ENCODE assay signal across 8 mouse cellular contexts in the genomic region with DNA sequence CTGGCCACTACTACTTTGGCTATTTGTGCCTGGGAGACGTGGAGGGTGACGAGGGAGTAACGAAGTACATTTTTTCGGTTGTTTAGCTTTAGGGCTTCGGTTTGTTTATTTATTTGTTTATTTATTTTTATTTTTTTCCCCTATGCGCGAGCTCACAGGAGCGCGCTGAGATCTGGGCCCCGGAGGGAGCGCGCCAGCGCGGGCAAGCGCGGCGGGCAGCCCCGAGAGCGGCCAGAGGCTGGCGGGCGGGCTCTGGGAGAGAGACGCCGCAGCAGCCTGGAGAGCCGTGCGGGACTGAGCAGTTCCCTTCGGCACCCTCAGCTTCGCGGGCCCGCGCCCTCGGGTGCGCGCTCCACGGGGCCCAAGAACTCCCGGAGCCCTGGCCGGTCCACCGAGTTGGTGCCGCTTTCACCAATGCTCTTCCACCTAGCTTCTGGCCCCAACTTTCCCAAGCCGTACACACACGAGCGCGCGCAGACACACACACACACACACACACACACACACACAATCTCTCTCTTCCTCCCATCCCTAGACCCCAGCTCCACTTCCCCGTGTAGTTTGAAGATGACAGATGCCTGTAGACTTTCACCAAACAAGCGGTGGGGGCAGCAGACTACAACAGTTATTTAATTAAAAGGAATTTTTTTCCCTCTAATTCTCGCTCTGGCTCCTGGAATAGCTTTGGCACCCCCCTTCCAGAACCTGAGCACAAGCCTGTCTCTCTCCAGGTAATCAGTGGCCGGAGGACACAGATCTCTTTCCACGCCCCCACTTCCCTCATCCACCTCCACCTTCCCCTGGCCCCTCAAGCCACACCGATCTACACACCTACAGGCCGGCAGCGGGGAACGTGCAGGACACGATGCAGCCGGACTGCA.
A peak's percentile ranks its signal among the peaks of the same experiment; 100 is the strongest.
DNase-seq lines count a peak whose midpoint lies in the region; ATAC-seq lines count a peak whose summit lies in the region.

No protein-coding gene starts in this region.

- H3K9me3 ChIP-seq in lung, embryonic 15.5 days = no peaks in the 10 kb centered on the region
- H3K9me3 ChIP-seq in liver, embryonic 13.5 days (replicated peaks) = no peaks in the 10 kb centered on the region

- no peak for DNase-seq in lung, postnatal 14 days
- DNase-seq in cerebellum, postnatal 10 days = peak; percentile 53 to 55
- DNase-seq in frontal cortex, postnatal 36 days (ENCODE audit: low spot score in 2 of 2) = peak; percentile 49 to 54
- peak; percentile 8 for DNase-seq in kidney, adult 9 months
- DNase-seq in liver, embryonic 13.5 days = no peak
- DNase-seq in right cerebral cortex, adult 2 months (ENCODE audit: low spot score in 2 of 2) = peak; percentile 52 to 59
- DNase-seq in spleen, adult 18-20 months = no peak

- peak; percentile 40 for ATAC-seq in lung, embryonic 15.5 days (ENCODE audit: borderline replicate concordance, extremely low read depth, low FRiP score, low TSS enrichment)
- ATAC-seq in liver, embryonic 13.5 days (ENCODE audit: low read depth) = no peak

- H3K4me3 ChIP-seq in lung, embryonic 15.5 days = peak overlapping the region; percentile 71
- H3K4me3 ChIP-seq in liver, embryonic 13.5 days (replicated peaks) = peak overlapping the region; percentile 63

- H3K4me1 ChIP-seq in lung, embryonic 15.5 days = peaks cover 42% of the 10 kb centered on the region
- peaks cover 25% of the 10 kb centered on the region for H3K4me1 ChIP-seq in liver, embryonic 13.5 days (replicated peaks)

- under 1% methylated on average over 54 of the region's 54 CpGs for WGBS in lung, embryonic 15.5 days
- WGBS in liver, embryonic 13.5 days (ENCODE audit: insufficient replicate concordance) = under 1% methylated on average over 50 of the region's 54 CpGs

- peak overlapping the region; percentile 99 for H3K4me2 ChIP-seq in lung, embryonic 15.5 days
- H3K4me2 ChIP-seq in liver, embryonic 13.5 days = peak overlapping the region; percentile 80

- peaks cover 76% of the 10 kb centered on the region for H3K27me3 ChIP-seq in lung, embryonic 15.5 days
- H3K27me3 ChIP-seq in liver, embryonic 13.5 days = peaks cover 91% of the 10 kb centered on the region

- H3K27ac ChIP-seq in lung, embryonic 15.5 days = no peak overlapping the region
- H3K27ac ChIP-seq in liver, embryonic 13.5 days = no peak overlapping the region

- peak overlapping the region; percentile 36 for H3K9ac ChIP-seq in lung, embryonic 15.5 days
- H3K9ac ChIP-seq in liver, embryonic 13.5 days = no peak overlapping the region

- no peaks in the 10 kb centered on the region for H3K36me3 ChIP-seq in lung, embryonic 15.5 days
- H3K36me3 ChIP-seq in liver, embryonic 13.5 days = no peaks in the 10 kb centered on the region

Comparison
In these comparisons a context has a peak if more than half of its experiments do, and no peak if none do; other contexts are left out.
1. DNase-seq: peak in cerebellum, postnatal 10 days (2 of 2), frontal cortex, postnatal 36 days (2 of 2), kidney, adult 9 months (single experiment) and right cerebral cortex, adult 2 months (2 of 2); none in lung, postnatal 14 days (single experiment), liver, embryonic 13.5 days (single experiment) and spleen, adult 18-20 months (0 of 2).